Mouse (Mus musculus): ENCODE data around the gene Baiap3. TPM values are rescaled to one million over a fixed set of nuclear protein-coding genes. Genes with fewer than 3 reads are reported as not detected.
A peak's percentile ranks its signal among the peaks of the same experiment; 100 is the strongest.
"Not testable (repeated sequence)": the region's sequence is repeated elsewhere in the genome, so short reads cannot be mapped to it uniquely, and the experiment has no call there.

Baiap3 gene
- polyA plus RNA-seq, 1 experiment, result not detected

- Histone ChIP-seq H3K4me1 (ENCODE audit: control insufficient read depth, insufficient read depth, low read length) (no peaks in the 10 kb centered on the region), H3K27ac (ENCODE audit: insufficient read depth, low read depth, low read length) (no peak overlapping the region), H3K4me3 (ENCODE audit: insufficient read depth, low read depth, low read length) (no peak overlapping the region)
- TF ChIP-seq POLR2A (IDR thresholded peaks at IDR 0.05; ENCODE audit: insufficient read depth, low read depth, low read length), result no peak
- TF ChIP-seq CTCF (IDR thresholded peaks at IDR 0.05; ENCODE audit: insufficient read depth, low read depth, low read length), result no peak
- WGBS, result 76% methylated on average over 3 of the region's 3 CpGs
Measured at GRCm38 (mm10) chr17:25230700-25231099, 25.5 kb downstream of the Baiap3 start.

- not testable (repeated sequence) for H3K27ac ChIP-seq (ENCODE audit: insufficient read depth, low read depth, low read length); H3K4me3 ChIP-seq (ENCODE audit: insufficient read depth, low read depth, low read length); H3K4me1 ChIP-seq (ENCODE audit: control insufficient read depth, insufficient read depth, low read length)
- 68% methylated on average over 17 of the region's 17 CpGs for WGBS
Measured at GRCm38 (mm10) chr17:25230014-25230655, 26.0 kb downstream of the Baiap3 start.

GRCm38 (mm10) chr17:25227991-25228390 lies 28.2 kb downstream of the Baiap3 start:
- 85% methylated on average over 5 of the region's 5 CpGs for WGBS
- no peak for TF ChIP-seq CTCF (IDR thresholded peaks at IDR 0.05; ENCODE audit: insufficient read depth, low read depth, low read length)
- no peak for TF ChIP-seq POLR2A (IDR thresholded peaks at IDR 0.05; ENCODE audit: insufficient read depth, low read depth, low read length)

GRCm38 (mm10) chr17:25225659-25226058 lies 30.5 kb downstream of the Baiap3 start:
- WGBS, result 83% methylated on average over 4 of the region's 4 CpGs
- no peak overlapping the region for H3K4me3 ChIP-seq (ENCODE audit: insufficient read depth, low read depth, low read length)

More at GRCm38 (mm10) chr17:25227991-25228390, 28.2 kb downstream of the Baiap3 start:
- no peak overlapping the region for H3K27ac ChIP-seq (ENCODE audit: insufficient read depth, low read depth, low read length)
- no peaks in the 10 kb centered on the region for H3K4me1 ChIP-seq (ENCODE audit: control insufficient read depth, insufficient read depth, low read length)
- H3K4me3 ChIP-seq (ENCODE audit: insufficient read depth, low read depth, low read length), result no peak overlapping the region

GRCm38 (mm10) chr17:25224586-25225222 lies 31.5 kb downstream of the Baiap3 start:
- no peak for TF ChIP-seq CTCF (IDR thresholded peaks at IDR 0.05; ENCODE audit: insufficient read depth, low read depth, low read length)
- no peak for TF ChIP-seq POLR2A (IDR thresholded peaks at IDR 0.05; ENCODE audit: insufficient read depth, low read depth, low read length)
- Histone ChIP-seq H3K4me3 (ENCODE audit: insufficient read depth, low read depth, low read length) (no peak overlapping the region), H3K27ac (ENCODE audit: insufficient read depth, low read depth, low read length) (no peak overlapping the region), H3K4me1 (ENCODE audit: control insufficient read depth, insufficient read depth, low read length) (peaks cover 15% of the 10 kb centered on the region)
- WGBS, result 91% methylated on average over 7 of the region's 7 CpGs

More at GRCm38 (mm10) chr17:25225659-25226058, 30.5 kb downstream of the Baiap3 start:
- Histone ChIP-seq H3K4me1 (ENCODE audit: control insufficient read depth, insufficient read depth, low read length) (peaks cover 15% of the 10 kb centered on the region), H3K27ac (ENCODE audit: insufficient read depth, low read depth, low read length) (no peak overlapping the region)
- TF ChIP-seq POLR2A (IDR thresholded peaks at IDR 0.05; ENCODE audit: insufficient read depth, low read depth, low read length), result no peak
- no peak for TF ChIP-seq CTCF (IDR thresholded peaks at IDR 0.05; ENCODE audit: insufficient read depth, low read depth, low read length)

GRCm38 (mm10) chr17:25222951-25223601 lies 33.1 kb downstream of the Baiap3 start:
- Histone ChIP-seq H3K4me1 (ENCODE audit: control insufficient read depth, insufficient read depth, low read length) (peaks cover 15% of the 10 kb centered on the region), H3K27ac (ENCODE audit: insufficient read depth, low read depth, low read length) (peak overlapping the region; percentile 59; the same call in 1 of the 2 replicates), H3K4me3 (ENCODE audit: insufficient read depth, low read depth, low read length) (peak overlapping the region; percentile 34; the same call in 1 of the 2 replicates)
- WGBS, result 18% methylated on average over 6 of the region's 6 CpGs
- TF ChIP-seq CTCF (IDR thresholded peaks at IDR 0.05; ENCODE audit: insufficient read depth, low read depth, low read length) (no peak), POLR2A (IDR thresholded peaks at IDR 0.05; ENCODE audit: insufficient read depth, low read depth, low read length) (no peak)

GRCm38 (mm10) chr17:25222504-25222940 lies 33.6 kb downstream of the Baiap3 start:
- H3K4me1 ChIP-seq (ENCODE audit: control insufficient read depth, insufficient read depth, low read length), result peaks cover 15% of the 10 kb centered on the region
- H3K27ac ChIP-seq (ENCODE audit: insufficient read depth, low read depth, low read length), result peak overlapping the region; percentile 59; the same call in 1 of the 2 replicates
- H3K4me3 ChIP-seq (ENCODE audit: insufficient read depth, low read depth, low read length), result peak overlapping the region; percentile 34
- 13% methylated on average over 23 of the region's 28 CpGs for whole genome bisulfite sequencing

- peak overlapping the region; percentile 74 for H3K27ac ChIP-seq (ENCODE audit: insufficient read depth, low read depth, low read length)
Measured at GRCm38 (mm10) chr17:25221821-25222503, 34.2 kb downstream of the Baiap3 start.

GRCm38 (mm10) chr17:25220746-25221145 lies 35.4 kb downstream of the Baiap3 start:
- TF ChIP-seq POLR2A (IDR thresholded peaks at IDR 0.05; ENCODE audit: insufficient read depth, low read depth, low read length) (no peak), CTCF (IDR thresholded peaks at IDR 0.05; ENCODE audit: insufficient read depth, low read depth, low read length) (no peak)
- WGBS, result 77% methylated on average over 1 of the region's 1 CpGs
- H3K4me1 ChIP-seq (ENCODE audit: control insufficient read depth, insufficient read depth, low read length), result peaks cover 15% of the 10 kb centered on the region
- no peak overlapping the region for H3K4me3 ChIP-seq (ENCODE audit: insufficient read depth, low read depth, low read length)
- H3K27ac ChIP-seq (ENCODE audit: insufficient read depth, low read depth, low read length), result peak overlapping the region; percentile 17; the same call in 1 of the 2 replicates

More at GRCm38 (mm10) chr17:25221821-25222503, 34.2 kb downstream of the Baiap3 start:
- TF ChIP-seq POLR2A (IDR thresholded peaks at IDR 0.05; ENCODE audit: insufficient read depth, low read depth, low read length) (no peak), CTCF (IDR thresholded peaks at IDR 0.05; ENCODE audit: insufficient read depth, low read depth, low read length) (no peak)
- peaks cover 15% of the 10 kb centered on the region for H3K4me1 ChIP-seq (ENCODE audit: control insufficient read depth, insufficient read depth, low read length)
- WGBS, result 1% methylated on average over 27 of the region's 30 CpGs
- H3K4me3 ChIP-seq (ENCODE audit: insufficient read depth, low read depth, low read length), result peak overlapping the region; percentile 47
